In the genomic region with DNA sequence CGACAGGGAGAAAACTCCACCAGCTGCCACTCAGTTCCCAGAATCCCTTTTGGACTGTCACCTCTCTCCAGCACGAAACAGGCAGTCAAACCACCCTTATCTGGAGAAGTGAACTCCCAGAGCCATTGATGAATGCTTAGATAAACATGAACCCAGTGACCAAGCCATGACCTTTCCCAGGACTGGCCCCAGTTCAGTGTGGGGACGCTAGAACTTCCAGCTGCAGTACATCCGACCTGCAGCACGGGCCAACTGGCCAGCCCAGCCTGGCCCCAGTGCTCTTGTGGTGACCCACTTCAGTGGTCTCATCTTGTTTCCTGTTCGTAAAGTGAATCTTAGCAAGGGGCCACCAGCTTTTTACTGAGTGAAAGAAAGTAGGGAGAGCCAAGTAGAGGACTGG, we compare ENCODE assay signal across 18 mouse cellular contexts. TPM values are rescaled to one million over a fixed set of nuclear protein-coding genes. Genes with fewer than 3 reads are reported as not detected.
DNase-seq lines count a peak whose midpoint lies in the region; ATAC-seq and TF ChIP-seq lines count a peak whose summit lies in the region.
"Had no signal": no experiment of that assay in that cellular context is flagged by ENCODE, and none has a peak within 500 bp of the region (broad histone marks: within the 10 kb centered on the region; RNA-seq: fewer than 3 reads in every experiment).

No protein-coding gene starts in this region.

- H3K4me2 ChIP-seq in forebrain, embryonic 13.5 days: no peak overlapping the region
- H3K4me2 ChIP-seq: embryonic facial prominence, embryonic 15.5 days; heart, embryonic 13.5 days; lung, embryonic 14.5 days; stomach, embryonic 15.5 days had no signal

- H3K27ac ChIP-seq in forebrain, embryonic 10.5 days: 0 out of 2 replicates have a peak overlapping the region, but pooled peaks have one; percentile 31
- H3K27ac ChIP-seq in forebrain, embryonic 13.5 days: no peak overlapping the region
- peak overlapping the region; percentile 69; the same call in 1 of the 2 replicates for H3K27ac ChIP-seq in limb, embryonic 10.5 days
- H3K27ac ChIP-seq: embryonic facial prominence, embryonic 15.5 days; heart, embryonic 13.5 days; stomach, embryonic 15.5 days had no signal

- no peak overlapping the region for H3K9ac ChIP-seq in forebrain, embryonic 13.5 days
- H3K9ac ChIP-seq: embryonic facial prominence, embryonic 15.5 days; heart, embryonic 13.5 days; lung, embryonic 14.5 days; stomach, embryonic 15.5 days had no signal

- TF ChIP-seq CTCF in lung, adult 2 months (IDR thresholded peaks at IDR 0.05; ENCODE audit: insufficient read depth, low read length): no peak

- H3K4me1 ChIP-seq in forebrain, embryonic 10.5 days: peaks cover 36% of the 10 kb centered on the region
- H3K4me1 ChIP-seq in forebrain, embryonic 13.5 days: peaks cover 12% of the 10 kb centered on the region; the same call in 1 of the 2 replicates
- H3K4me1 ChIP-seq in lung, adult 2 months (ENCODE audit: control insufficient read depth, insufficient read depth, low read length): no peaks in the 10 kb centered on the region
- H3K4me1 ChIP-seq in limb, embryonic 10.5 days: peaks cover 40% of the 10 kb centered on the region

- no peak for TF ChIP-seq POLR2A in lung, adult 2 months (IDR thresholded peaks at IDR 0.05; ENCODE audit: borderline replicate concordance, extremely low read depth, low read depth, low read length)

- no peak for ATAC-seq in forebrain, embryonic 13.5 days
- ATAC-seq: hindbrain, embryonic 16.5 days; midbrain, embryonic 16.5 days had no signal

- 44% methylated on average over 6 of the region's 6 CpGs for WGBS in forebrain, embryonic 10.5 days
- WGBS in forebrain, embryonic 13.5 days: 56% methylated on average over 6 of the region's 6 CpGs
- WGBS in lung, adult 2 months: 23% methylated on average over 6 of the region's 6 CpGs
- WGBS in limb, embryonic 10.5 days: 11% methylated on average over 6 of the region's 6 CpGs

- no peak for DNase-seq in forebrain, embryonic 10.5 days (ENCODE audit: extremely low spot score, low spot score)
- peak; percentile 31 for DNase-seq in lung, postnatal 25 days (ENCODE audit: low spot score)
- no peak for DNase-seq in lung, adult 2 months
- no peak for DNase-seq in limb, embryonic 10.5 days (ENCODE audit: low spot score)
- DNase-seq in yolk sac, embryonic 10.5 days (ENCODE audit: low spot score): peak; percentile 75
- DNase-seq in cerebellum, postnatal 25 days: no peak
- no peak for DNase-seq in cerebellum, adult 8-10 months
- DNase-seq: B cell, adult 2 months; cerebellum, adult 11-12 months; layer of hippocampus, postnatal 36 days; lung, embryonic 14.5 days; right cerebral cortex, postnatal 14 days had no signal

- no peaks in the 10 kb centered on the region for H3K27me3 ChIP-seq in forebrain, embryonic 10.5 days (ENCODE audit: poor library complexity, severe bottlenecking)
- H3K27me3 ChIP-seq in forebrain, embryonic 13.5 days: no peaks in the 10 kb centered on the region
- no peaks in the 10 kb centered on the region for H3K27me3 ChIP-seq in limb, embryonic 10.5 days (ENCODE audit: low read depth, poor library complexity, severe bottlenecking)
- H3K27me3 ChIP-seq: embryonic facial prominence, embryonic 15.5 days; heart, embryonic 13.5 days; stomach, embryonic 15.5 days had no signal

- H3K4me3 ChIP-seq in forebrain, embryonic 10.5 days: no peak overlapping the region
- no peak overlapping the region for H3K4me3 ChIP-seq in forebrain, embryonic 13.5 days
- no peak overlapping the region for H3K4me3 ChIP-seq in lung, adult 2 months (replicated peaks; ENCODE audit: extremely low read depth, low read depth, low read length)
- no peak overlapping the region for H3K4me3 ChIP-seq in limb, embryonic 10.5 days
- H3K4me3 ChIP-seq: embryonic facial prominence, embryonic 15.5 days; heart, embryonic 13.5 days; stomach, embryonic 15.5 days had no signal

- H3K9me3 ChIP-seq in forebrain, embryonic 10.5 days: no peaks in the 10 kb centered on the region
- no peaks in the 10 kb centered on the region for H3K9me3 ChIP-seq in forebrain, embryonic 13.5 days (replicated peaks)
- no peaks in the 10 kb centered on the region for H3K9me3 ChIP-seq in limb, embryonic 10.5 days (replicated peaks)
- H3K9me3 ChIP-seq: embryonic facial prominence, embryonic 15.5 days; heart, embryonic 13.5 days; stomach, embryonic 15.5 days had no signal

- H3K36me3 ChIP-seq in forebrain, embryonic 10.5 days (replicated peaks): no peaks in the 10 kb centered on the region
- H3K36me3 ChIP-seq in forebrain, embryonic 13.5 days (ENCODE audit: poor library complexity, severe bottlenecking): no peaks in the 10 kb centered on the region
- 0 out of 2 replicates have a peak, but pooled peaks cover 3% of the 10 kb centered on the region for H3K36me3 ChIP-seq in limb, embryonic 10.5 days
- H3K36me3 ChIP-seq: heart, embryonic 13.5 days; stomach, embryonic 15.5 days had no signal

RNA-seq across cellular contexts. Expression of a gene that starts 36.3 kb away (rescaled TPM):
- polyA plus RNA-seq in forebrain, embryonic 10.5 days (2016; fragmentation: Nextera tagmentation; extraction: Ambion mirVana): 5.1 and 7.3 TPM in 2 replicates
- polyA plus RNA-seq in forebrain, embryonic 13.5 days (2015; fragmentation: Nextera tagmentation; extraction: Ambion mirVana): 1.5 and 2.1 TPM in 2 replicates
- polyA plus RNA-seq in lung, adult 2 months (2012; rRNA removed): 39.2 and 42.3 TPM in 2 replicates
- 10.1 and 11.8 TPM in 2 replicates for polyA plus RNA-seq in limb, embryonic 10.5 days (2016; fragmentation: Nextera tagmentation; extraction: Ambion mirVana)

RNA-seq across cellular contexts. Expression of a gene that starts 58.6 kb away (rescaled TPM):
- polyA plus RNA-seq in forebrain, embryonic 10.5 days (2016; fragmentation: Nextera tagmentation; extraction: Ambion mirVana): 27.7 and 31.9 TPM in 2 replicates
- 1.8 and 3.0 TPM in 2 replicates for polyA plus RNA-seq in forebrain, embryonic 13.5 days (2015; fragmentation: Nextera tagmentation; extraction: Ambion mirVana)
- 6.2 and 6.6 TPM in 2 replicates for polyA plus RNA-seq in lung, adult 2 months (2012; rRNA removed)
- 111 and 140 TPM in 2 replicates for polyA plus RNA-seq in limb, embryonic 10.5 days (2016; fragmentation: Nextera tagmentation; extraction: Ambion mirVana)

RNA-seq across cellular contexts. Expression of a gene that starts 59.4 kb away (rescaled TPM):
- 23.6 and 24.2 TPM in 2 replicates for polyA plus RNA-seq in forebrain, embryonic 10.5 days (2016; fragmentation: Nextera tagmentation; extraction: Ambion mirVana)
- 23.3 and 26.4 TPM in 2 replicates for polyA plus RNA-seq in forebrain, embryonic 13.5 days (2015; fragmentation: Nextera tagmentation; extraction: Ambion mirVana)
- 23.6 and 30.2 TPM in 2 replicates for polyA plus RNA-seq in lung, adult 2 months (2012; rRNA removed)
- polyA plus RNA-seq in limb, embryonic 10.5 days (2016; fragmentation: Nextera tagmentation; extraction: Ambion mirVana): 26.7 and 27.6 TPM in 2 replicates

Comparison
In these comparisons a context has a peak if more than half of its experiments do, and no peak if none do; other contexts are left out.
1. DNase-seq: peak in lung, postnatal 25 days (single experiment) and yolk sac, embryonic 10.5 days (single experiment); none in forebrain, embryonic 10.5 days (single experiment), lung, adult 2 months (single experiment), limb, embryonic 10.5 days (single experiment), cerebellum, postnatal 25 days (0 of 2) and cerebellum, adult 8-10 months (single experiment).